Mouse (Mus musculus): Measurements from ENCODE around the gene Git1. TPM values are rescaled to one million over a fixed set of nuclear protein-coding genes. Genes with fewer than 3 reads are reported as not detected.

Git1 gene
- polyA plus RNA-seq, 1 experiment = 16.1 TPM

DNA sequence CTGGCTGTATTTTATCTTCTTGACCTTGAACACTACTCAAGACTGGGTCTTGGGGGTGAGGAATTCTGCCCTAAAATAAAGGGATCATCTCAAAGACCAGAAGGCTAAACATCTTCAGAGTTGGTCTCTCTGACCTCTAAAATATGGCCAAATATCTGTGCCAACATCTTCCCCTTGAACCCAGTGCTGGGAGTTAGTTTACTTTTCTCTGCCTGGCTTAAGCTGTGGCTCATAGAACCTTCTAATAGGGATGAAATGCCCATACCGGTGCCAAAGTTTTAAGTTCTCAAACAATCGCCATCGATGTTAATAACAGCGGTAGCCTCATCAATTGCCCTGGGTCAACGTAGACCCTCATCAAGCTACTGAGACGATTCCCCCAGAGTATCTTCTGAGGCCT is 31.5 kb upstream of the Git1 start:
- H3K4me1 ChIP-seq (ENCODE audit: control insufficient read depth, insufficient read depth, low read length) = no peaks in the 10 kb centered on the region
- H3K4me3 ChIP-seq (replicated peaks; ENCODE audit: control insufficient read depth, low read depth, low read length) = no peak overlapping the region
- WGBS = 11% methylated on average over 6 of the region's 6 CpGs
- H3K27ac ChIP-seq (ENCODE audit: control insufficient read depth, insufficient read depth, low read depth, low read length, poor library complexity) = no peak overlapping the region
- no peak for TF ChIP-seq POLR2A (IDR thresholded peaks at IDR 0.05; ENCODE audit: borderline replicate concordance, control insufficient read depth, low read depth, low read length)
- TF ChIP-seq CTCF (IDR thresholded peaks at IDR 0.05; ENCODE audit: control insufficient read depth, insufficient read depth, low read length) = no peak

DNA sequence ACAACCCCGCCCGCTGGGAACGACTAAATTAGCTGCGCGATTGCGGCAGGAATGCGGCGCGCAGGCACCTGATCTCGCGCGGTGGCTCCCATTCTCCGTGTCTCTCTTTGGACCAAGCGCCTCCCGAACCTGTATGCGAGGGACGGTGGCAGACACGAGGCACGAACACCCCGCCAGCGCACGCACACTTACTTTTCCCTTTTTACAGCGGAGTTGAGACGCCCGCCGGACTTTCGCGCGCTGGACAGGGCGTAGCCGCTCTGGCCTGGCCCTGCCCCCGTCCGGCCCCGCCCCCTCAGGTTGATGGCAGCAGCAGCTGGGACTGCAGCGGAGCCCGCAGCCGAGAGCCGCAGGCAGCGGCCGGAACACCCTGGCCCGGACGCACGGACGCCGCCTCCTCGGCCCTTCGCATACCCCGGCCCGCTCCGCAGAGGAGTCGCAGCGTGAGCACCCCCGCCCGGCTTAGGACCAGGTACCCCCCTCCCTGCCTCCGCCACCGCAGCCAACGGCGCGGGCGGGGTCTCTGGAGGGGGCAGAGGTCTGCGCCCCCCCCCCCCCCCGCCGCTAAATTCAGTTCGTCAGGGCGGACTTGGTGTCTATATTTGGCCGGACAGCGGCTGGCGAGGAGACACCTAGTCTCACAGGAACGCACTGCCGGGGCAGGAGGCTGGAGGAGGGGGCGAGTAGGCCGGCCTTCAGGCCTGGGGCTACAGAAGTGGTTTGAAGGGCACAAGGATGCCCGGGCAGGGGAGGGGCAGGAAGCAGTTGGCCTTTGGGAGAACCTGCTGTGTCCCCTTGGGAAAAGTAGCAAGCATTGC is 30.9 kb upstream of the Git1 start, which contains the start of gene Coro6:
Gene Coro6 (plus strand): TSS at position 129 of the 818 bp plus-strand sequence.
- WGBS = under 1% methylated on average over 73 of the region's 73 CpGs
- H3K27ac ChIP-seq (ENCODE audit: control insufficient read depth, insufficient read depth, low read depth, low read length, poor library complexity) = no peak within 1 kb of the TSS; the same call in 1 of the 2 replicates
- no peaks in the 10 kb centered on the region for H3K4me1 ChIP-seq (ENCODE audit: control insufficient read depth, insufficient read depth, low read length)
- peak within 1 kb of the TSS; percentile 43 for H3K4me3 ChIP-seq (replicated peaks; ENCODE audit: control insufficient read depth, low read depth, low read length)
- TF ChIP-seq CTCF (IDR thresholded peaks at IDR 0.05; ENCODE audit: control insufficient read depth, insufficient read depth, low read length) = no peak

DNA sequence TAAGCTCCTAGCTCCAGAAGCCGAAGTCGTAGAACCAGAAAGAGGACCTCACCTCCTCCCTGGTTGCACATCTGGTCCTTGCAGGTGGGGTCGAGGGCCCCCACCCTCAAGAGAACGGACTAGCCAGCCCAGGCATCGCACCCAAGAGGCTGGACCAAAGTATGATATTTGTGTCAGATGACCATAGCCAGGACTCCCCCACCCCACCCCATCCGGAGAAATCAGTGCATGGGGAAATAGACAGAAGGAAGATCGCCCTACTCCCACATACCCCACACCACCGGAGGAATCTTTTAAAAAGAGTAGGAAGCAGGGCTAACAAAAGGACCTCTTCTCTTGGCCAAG is 30.3 kb upstream of the Git1 start:
- WGBS = 45% methylated on average over 8 of the region's 8 CpGs

DNA sequence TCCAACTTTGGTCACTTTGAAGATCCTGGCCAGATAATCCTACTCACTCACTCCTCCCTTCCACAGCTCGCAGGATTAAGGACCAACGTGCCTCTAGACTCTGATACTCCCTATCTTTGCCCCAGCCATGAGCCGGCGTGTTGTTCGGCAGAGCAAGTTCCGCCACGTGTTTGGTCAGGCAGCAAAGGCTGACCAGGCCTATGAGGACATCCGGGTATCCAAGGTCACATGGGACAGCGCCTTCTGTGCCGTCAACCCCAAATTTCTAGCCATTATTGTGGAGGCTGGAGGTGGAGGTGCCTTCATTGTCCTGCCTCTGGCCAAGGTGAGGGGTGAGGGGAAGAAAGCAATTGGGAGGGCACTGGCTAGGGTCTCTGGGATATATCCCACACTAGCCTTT is 29.6 kb upstream of the Git1 start:
- Histone ChIP-seq H3K4me3 (replicated peaks; ENCODE audit: control insufficient read depth, low read depth, low read length) (no peak overlapping the region), H3K27ac (ENCODE audit: control insufficient read depth, insufficient read depth, low read depth, low read length, poor library complexity) (no peak overlapping the region), H3K4me1 (ENCODE audit: control insufficient read depth, insufficient read depth, low read length) (no peaks in the 10 kb centered on the region)
- no peak for TF ChIP-seq CTCF (IDR thresholded peaks at IDR 0.05; ENCODE audit: control insufficient read depth, insufficient read depth, low read length)
- no peak for TF ChIP-seq POLR2A (IDR thresholded peaks at IDR 0.05; ENCODE audit: borderline replicate concordance, control insufficient read depth, low read depth, low read length)
- WGBS = 79% methylated on average over 10 of the region's 10 CpGs

More for the DNA sequence above, 30.3 kb upstream of the Git1 start:
- Histone ChIP-seq H3K4me1 (ENCODE audit: control insufficient read depth, insufficient read depth, low read length) (no peaks in the 10 kb centered on the region), H3K27ac (ENCODE audit: control insufficient read depth, insufficient read depth, low read depth, low read length, poor library complexity) (no peak overlapping the region), H3K4me3 (replicated peaks; ENCODE audit: control insufficient read depth, low read depth, low read length) (no peak overlapping the region)
- no peak for TF ChIP-seq POLR2A (IDR thresholded peaks at IDR 0.05; ENCODE audit: borderline replicate concordance, control insufficient read depth, low read depth, low read length)
- no peak for TF ChIP-seq CTCF (IDR thresholded peaks at IDR 0.05; ENCODE audit: control insufficient read depth, insufficient read depth, low read length)

DNA sequence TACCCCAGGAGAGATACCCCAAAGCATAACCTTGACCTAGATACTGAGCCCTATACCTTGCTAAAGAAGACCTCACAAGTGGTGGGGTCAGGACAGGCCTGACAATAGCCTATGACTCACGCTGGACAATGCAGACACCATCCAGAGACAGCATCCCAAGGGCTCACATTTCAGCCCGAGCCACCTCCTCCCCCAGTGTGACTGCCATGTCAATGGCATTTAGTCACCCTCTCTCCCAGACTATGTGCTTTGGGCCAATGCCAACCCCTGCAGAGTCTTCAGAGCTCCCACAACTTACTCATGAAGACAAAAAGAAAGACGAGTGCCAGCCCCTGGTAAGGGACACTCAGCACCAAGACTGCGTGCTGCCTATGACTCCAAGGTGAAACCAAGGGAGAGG is 28.7 kb upstream of the Git1 start:
- Histone ChIP-seq H3K4me1 (ENCODE audit: control insufficient read depth, insufficient read depth, low read length) (no peaks in the 10 kb centered on the region), H3K4me3 (replicated peaks; ENCODE audit: control insufficient read depth, low read depth, low read length) (no peak overlapping the region), H3K27ac (ENCODE audit: control insufficient read depth, insufficient read depth, low read depth, low read length, poor library complexity) (no peak overlapping the region)
- TF ChIP-seq POLR2A (IDR thresholded peaks at IDR 0.05; ENCODE audit: borderline replicate concordance, control insufficient read depth, low read depth, low read length) (no peak), CTCF (IDR thresholded peaks at IDR 0.05; ENCODE audit: control insufficient read depth, insufficient read depth, low read length) (no peak)
- WGBS = 73% methylated on average over 4 of the region's 4 CpGs

DNA sequence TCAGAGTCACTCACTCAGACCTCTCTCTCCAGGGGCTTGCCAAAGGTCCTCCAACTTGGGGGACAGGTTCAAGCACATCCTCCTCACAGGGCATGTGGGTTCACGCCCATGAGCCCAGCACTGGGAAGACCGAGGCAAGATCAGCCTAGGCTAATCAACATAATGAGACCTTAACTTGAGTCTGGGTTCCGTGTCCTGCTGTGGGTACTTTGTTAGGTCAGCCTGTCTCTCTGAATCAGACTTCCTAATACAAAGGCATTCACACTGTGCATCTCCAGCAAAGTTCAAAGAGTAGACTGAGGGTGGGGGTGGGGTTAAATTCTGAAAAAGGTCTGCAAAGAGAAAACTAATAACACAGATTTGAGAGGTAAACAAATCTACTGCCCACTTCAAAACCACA is 28.3 kb upstream of the Git1 start:
- Histone ChIP-seq H3K27ac (ENCODE audit: control insufficient read depth, insufficient read depth, low read depth, low read length, poor library complexity) (no peak overlapping the region), H3K4me3 (replicated peaks; ENCODE audit: control insufficient read depth, low read depth, low read length) (no peak overlapping the region), H3K4me1 (ENCODE audit: control insufficient read depth, insufficient read depth, low read length) (no peaks in the 10 kb centered on the region)
- TF ChIP-seq POLR2A (IDR thresholded peaks at IDR 0.05; ENCODE audit: borderline replicate concordance, control insufficient read depth, low read depth, low read length) = no peak
- no peak for TF ChIP-seq CTCF (IDR thresholded peaks at IDR 0.05; ENCODE audit: control insufficient read depth, insufficient read depth, low read length)
- WGBS = 66% methylated on average over 3 of the region's 3 CpGs

DNA sequence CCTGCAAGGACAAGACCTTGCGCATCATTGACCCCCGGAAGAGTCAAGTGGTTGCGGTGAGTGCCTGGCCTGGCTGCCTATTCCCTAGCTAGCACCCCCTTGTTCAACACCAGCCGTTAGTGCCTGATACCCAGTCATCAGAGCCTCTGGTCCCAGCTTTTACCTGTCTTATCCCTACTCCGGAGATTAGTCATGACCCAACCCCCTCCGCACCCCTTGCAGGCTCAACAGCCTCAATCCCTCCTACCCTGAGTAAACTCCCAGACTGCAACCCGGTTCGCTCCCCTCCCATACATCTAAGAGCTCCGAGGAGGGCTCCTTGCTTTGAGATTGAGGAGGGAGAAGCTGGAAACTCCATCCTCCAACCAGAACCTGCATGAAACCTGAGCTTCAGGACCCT is 26.8 kb upstream of the Git1 start:
- TF ChIP-seq POLR2A (IDR thresholded peaks at IDR 0.05; ENCODE audit: borderline replicate concordance, control insufficient read depth, low read depth, low read length) = no peak
- TF ChIP-seq CTCF (IDR thresholded peaks at IDR 0.05; ENCODE audit: control insufficient read depth, insufficient read depth, low read length) = no peak
- Histone ChIP-seq H3K4me1 (ENCODE audit: control insufficient read depth, insufficient read depth, low read length) (no peaks in the 10 kb centered on the region), H3K27ac (ENCODE audit: control insufficient read depth, insufficient read depth, low read depth, low read length, poor library complexity) (no peak overlapping the region), H3K4me3 (replicated peaks; ENCODE audit: control insufficient read depth, low read depth, low read length) (no peak overlapping the region)
- WGBS = 61% methylated on average over 9 of the region's 9 CpGs

DNA sequence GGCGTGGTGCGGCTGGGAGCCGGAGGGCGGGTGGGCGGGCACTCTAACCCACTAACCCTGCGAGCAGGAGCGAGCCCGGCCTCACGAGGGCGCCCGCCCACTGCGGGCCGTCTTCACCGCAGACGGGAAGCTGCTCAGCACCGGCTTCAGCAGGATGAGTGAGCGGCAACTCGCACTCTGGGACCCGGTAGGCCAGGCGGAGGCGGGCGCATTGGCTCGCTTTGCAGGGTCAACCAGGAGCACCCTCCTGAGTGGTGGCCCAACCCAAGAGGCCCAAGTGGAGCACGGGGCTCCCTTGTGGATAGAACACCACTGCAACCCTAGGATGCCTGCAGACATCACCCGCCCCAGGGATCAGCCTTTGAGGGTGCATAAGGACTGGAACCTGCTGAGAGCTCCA is 26.2 kb upstream of the Git1 start:
- Histone ChIP-seq H3K4me3 (replicated peaks; ENCODE audit: control insufficient read depth, low read depth, low read length) (no peak overlapping the region), H3K4me1 (ENCODE audit: control insufficient read depth, insufficient read depth, low read length) (no peaks in the 10 kb centered on the region), H3K27ac (ENCODE audit: control insufficient read depth, insufficient read depth, low read depth, low read length, poor library complexity) (no peak overlapping the region)
- TF ChIP-seq POLR2A (IDR thresholded peaks at IDR 0.05; ENCODE audit: borderline replicate concordance, control insufficient read depth, low read depth, low read length) (no peak), CTCF (IDR thresholded peaks at IDR 0.05; ENCODE audit: control insufficient read depth, insufficient read depth, low read length) (peak; percentile 64)
- 4% methylated on average over 25 of the region's 25 CpGs for WGBS

DNA sequence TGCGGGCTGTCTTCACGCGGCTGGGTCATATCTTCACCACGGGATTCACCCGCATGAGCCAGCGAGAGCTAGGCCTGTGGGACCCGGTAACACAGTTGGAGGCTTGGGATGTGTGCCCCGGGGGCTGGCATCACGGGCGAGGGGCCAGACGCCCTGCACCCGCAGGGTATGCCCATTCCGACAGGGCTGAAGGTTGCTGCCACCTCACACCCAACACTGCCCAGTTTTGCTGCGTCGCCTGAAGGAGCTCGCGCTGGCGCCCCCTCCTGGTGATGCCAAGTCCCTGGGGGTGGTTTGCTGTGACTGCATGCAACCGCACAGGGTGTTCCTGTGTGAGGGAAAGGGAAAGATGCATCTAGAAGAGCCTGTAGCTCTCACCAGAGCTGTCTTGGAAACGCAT is 25.6 kb upstream of the Git1 start:
- no peaks in the 10 kb centered on the region for H3K4me1 ChIP-seq (ENCODE audit: control insufficient read depth, insufficient read depth, low read length)
- 8% methylated on average over 20 of the region's 20 CpGs for WGBS
- no peak overlapping the region for H3K27ac ChIP-seq (ENCODE audit: control insufficient read depth, insufficient read depth, low read depth, low read length, poor library complexity)
- TF ChIP-seq POLR2A (IDR thresholded peaks at IDR 0.05; ENCODE audit: borderline replicate concordance, control insufficient read depth, low read depth, low read length) (no peak), CTCF (IDR thresholded peaks at IDR 0.05; ENCODE audit: control insufficient read depth, insufficient read depth, low read length) (peak; percentile 89)
- H3K4me3 ChIP-seq (replicated peaks; ENCODE audit: control insufficient read depth, low read depth, low read length) = no peak overlapping the region

Data from bone marrow, adult 2 months (tissue).